Mouse (Mus musculus): ENCODE data around the gene 4922502D21Rik.

DNA sequence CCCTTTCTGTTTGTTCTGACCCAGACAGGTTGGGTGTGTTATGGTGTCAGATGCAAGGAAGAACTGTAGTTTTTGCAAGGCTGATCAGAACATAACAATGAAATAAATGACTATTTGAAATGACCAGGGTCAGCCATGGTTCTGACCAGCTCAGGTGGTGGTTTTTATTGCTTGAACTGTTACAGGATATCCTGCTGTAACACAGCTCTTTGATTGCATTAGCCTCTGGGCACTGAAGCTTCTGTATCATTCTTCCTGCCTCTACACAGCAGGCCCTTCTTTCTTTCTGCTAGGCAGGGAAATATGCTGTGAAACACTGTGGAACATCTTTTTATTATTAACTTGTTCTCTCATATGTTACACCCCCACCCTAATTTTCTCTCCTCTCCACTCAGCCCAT lies 24.8 kb upstream of the 4922502D21Rik start:
- TF ChIP-seq POLR2A (IDR thresholded peaks at IDR 0.05; ENCODE audit: borderline replicate concordance, control insufficient read depth, low read depth, low read length) (no peak), CTCF (IDR thresholded peaks at IDR 0.05; ENCODE audit: control insufficient read depth, insufficient read depth, low read length) (no peak)

All from bone marrow, adult 2 months (tissue).